Mouse (Mus musculus): ENCODE data around the gene Arhgap21.

Gene Arhgap21

DNA sequence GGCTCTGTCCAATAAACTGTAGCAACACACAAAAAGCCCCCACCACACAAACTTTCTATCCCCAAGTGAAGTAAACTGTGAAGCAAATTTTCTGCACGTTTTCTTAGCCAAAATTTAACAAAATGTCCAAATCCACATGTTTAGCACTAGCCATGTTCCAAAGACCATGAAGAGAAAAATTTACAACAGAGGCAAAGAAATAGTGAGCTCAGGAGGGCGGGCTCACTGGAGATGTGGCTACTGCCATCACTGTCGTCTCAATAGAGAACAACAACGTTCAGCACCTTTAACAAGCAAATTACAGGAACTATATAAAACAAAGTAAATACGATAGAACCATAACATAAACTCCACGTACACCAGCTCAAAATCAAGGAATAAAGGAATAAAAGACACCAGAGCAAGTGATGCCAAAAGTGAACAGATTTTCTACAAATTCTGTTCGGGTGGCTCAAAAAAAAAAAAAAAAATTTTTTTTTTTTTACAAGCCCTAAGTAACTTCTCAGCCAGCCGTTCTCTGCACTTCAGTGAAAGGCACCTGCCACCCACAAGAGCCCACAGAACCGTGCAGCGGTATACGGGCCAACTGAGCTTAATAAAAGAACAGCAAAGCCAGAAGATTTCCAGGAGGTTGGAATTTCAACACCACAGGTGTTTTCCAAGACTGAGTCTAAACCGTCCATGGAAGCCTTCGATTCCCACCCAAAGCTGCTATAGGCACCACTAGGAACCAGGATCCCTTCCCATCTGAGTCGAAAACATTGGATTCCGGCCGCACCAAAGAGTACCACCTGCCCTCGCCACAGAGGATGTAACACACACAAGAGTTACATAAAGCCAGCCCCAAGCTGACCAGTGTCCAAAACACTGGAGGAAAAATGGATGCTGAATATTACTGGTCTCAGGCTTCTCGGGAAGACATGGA, 2.2 kb downstream of the Arhgap21 start:
- DNase-seq (ENCODE audit: low spot score in 2 of 2), result no peak

DNA sequence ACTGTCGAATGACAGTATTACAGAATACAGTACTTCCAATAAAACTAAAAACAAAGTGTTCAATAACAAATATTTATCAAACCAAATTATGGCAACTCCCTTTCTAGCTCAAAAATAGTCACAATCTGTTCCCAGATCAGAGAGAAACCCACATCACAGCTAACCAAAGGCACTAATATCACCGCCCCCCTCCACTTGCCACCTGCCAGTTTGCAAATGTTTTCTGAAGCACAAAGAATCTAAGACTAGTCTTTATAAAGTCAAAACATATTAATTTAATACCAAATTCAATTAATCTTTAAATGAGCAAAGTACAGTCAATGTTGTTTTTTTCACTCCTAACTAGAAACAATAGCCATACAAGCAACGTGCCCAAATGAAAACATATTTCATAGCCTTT, 3.3 kb downstream of the Arhgap21 start:
- DNase-seq (ENCODE audit: low spot score in 2 of 2), result no peak

DNA sequence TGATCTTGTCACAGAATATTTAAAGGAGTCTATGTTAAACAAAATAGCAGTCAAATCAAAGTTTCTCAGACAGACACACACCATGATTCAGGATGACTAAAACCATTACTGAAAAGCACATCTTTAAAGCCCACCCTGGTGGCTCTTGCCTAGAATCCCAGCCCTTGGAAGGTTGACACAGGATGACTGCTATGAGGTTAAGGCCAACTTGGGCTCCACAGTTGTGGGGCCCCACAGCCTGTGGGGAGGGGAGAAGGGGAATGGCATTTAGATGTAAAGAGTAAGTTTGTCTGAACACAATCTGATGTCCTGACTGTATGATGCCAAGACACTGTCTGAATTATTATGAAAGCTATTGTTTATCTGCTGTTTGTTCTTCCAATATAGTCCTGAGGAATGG, 4.2 kb downstream of the Arhgap21 start:
- DNase-seq (ENCODE audit: low spot score in 2 of 2), result no peak

DNA sequence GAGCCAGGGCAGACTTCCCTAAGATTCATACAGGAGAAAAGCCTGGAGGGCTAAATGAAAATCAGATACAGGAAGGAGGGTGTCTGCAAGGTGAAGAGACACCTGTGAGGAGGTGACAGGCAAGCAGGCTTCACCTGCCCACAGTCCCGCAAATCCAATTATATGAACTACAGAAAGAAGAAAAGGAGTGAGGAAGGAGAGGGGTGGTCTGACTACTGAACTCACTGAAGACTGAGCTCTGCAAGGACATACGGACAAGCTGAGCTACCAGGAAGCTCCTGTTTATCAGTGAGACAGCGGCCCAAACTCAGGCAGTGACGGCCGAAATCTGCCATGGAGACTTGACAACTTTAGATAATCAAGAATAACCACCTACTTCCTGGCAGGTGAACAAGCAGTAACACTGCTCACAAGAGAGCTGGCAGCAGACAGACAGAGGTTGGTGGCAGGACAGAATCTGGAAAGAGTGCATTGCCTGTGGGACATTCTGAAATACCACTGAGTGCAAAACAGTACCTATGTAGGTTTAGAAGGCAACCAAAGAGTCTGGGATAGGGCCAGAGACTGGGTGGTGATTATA, 5.4 kb downstream of the Arhgap21 start:
- no peak for DNase-seq (ENCODE audit: low spot score in 2 of 2)

DNA sequence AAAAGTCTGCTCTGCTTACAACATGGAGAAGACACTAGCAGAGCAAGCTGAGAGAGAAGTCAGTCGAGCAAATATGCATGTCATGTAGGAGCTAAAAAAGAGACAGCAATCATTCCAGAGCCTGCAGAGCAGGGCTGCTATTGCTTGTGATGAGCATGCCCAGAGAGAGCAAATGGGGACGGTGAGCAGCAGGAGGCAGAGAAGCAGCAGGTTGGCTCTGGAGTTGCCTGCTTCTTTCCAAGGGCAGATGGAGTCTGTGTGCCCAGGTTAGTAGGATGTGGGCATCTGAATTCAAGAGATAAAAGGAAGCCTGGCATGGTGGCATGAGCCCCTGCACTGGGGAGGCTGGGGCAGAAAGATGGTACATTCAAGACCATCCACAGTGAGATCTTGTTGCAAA, 6.4 kb downstream of the Arhgap21 start:
- DNase-seq (ENCODE audit: low spot score in 2 of 2), result no peak

DNA sequence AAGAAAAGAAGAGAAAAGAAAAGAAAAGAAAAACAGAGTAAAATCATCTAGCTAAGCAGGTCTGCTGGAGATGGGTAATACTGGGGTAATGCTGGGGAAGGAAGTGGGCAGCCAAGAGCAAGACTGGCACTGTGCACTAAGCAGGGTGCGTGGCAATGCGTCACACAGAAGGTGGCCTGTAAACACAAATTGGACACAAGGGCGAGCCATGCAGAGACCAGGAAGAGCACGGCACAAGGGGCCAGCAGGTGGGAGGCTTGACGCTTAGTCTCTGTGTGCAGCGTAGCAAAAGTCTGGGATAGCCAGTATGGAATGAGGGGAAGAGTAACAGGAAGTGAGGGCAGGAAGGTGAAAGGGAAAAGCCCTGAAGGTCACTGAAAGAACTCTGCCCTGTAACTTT, 6.9 kb downstream of the Arhgap21 start:
- peak in 1 of 2 experiments; percentile 15 for DNase-seq (ENCODE audit: low spot score in 2 of 2)

DNA sequence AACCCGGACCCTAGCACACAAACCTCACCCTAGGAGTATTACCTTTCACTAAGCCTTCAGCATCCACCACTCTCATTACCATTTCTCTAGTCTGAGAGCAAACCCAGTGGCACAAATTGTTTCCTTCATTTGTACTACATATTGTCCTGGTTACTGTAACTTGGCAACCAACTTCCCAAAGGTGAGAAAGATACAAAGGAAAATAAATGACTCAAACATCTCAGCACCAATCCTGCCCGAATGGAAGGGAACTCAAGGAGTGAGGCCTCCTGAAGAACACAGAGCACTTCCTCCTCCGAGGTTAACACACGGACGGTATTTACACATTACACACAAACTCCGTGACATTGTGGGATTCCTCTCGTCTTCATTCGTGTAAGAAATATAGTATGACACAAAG, 7.4 kb downstream of the Arhgap21 start:
- DNase-seq (ENCODE audit: low spot score in 2 of 2), result no peak

DNA sequence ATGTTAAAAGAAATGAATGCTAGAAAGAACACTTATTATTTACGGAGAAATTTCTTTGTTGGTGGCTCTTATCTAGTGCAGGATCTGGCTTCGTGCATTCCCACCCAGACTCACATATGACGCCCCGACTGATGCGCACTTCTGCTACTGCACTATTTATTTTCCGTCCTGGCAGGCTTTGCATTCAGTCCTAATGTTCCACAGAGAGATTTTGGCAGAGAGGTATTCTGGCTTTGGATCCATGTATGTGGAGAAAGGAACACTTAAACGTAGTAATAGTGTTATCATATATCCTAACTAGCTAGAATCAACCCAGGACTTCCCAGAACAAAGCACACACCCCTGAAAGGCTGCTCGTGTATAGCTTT, 8.0 kb downstream of the Arhgap21 start:
- no peak for DNase-seq (ENCODE audit: low spot score in 2 of 2)

DNA sequence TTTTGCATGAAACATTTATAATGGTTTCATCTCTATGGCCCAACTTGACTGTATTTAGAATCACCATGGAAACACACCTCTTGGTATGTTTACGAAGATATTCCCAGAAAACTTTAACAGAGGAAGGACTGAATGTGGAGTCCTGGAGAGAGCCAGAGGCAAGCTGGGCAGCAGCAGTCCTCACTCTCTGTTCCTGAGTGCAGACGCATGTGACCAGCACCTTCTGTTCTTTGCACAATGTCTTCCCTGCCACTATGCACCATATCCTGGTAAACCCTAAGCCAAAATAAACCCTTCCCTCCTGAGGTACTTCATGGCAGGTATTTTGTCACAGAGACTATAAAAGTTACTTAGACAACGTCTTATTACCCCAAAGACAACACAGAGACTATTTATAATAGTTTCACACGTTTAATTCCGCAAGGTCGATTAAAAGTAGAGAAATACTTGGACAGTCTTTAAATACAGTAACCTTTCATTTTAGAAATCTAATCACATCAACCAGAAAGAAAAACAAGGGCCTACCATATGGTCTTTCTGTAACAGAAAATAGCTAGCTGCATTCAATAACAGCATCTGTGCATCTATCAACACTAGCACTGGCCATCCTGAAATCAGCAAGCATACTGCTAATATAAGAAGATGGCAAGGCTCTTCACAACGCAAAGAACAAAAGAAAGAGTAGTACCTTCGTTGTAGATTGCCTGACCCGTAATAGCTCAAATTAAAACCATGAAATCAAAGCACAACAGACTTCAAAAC, 8.6 kb downstream of the Arhgap21 start:
- DNase-seq (ENCODE audit: low spot score in 2 of 2), result no peak

DNA sequence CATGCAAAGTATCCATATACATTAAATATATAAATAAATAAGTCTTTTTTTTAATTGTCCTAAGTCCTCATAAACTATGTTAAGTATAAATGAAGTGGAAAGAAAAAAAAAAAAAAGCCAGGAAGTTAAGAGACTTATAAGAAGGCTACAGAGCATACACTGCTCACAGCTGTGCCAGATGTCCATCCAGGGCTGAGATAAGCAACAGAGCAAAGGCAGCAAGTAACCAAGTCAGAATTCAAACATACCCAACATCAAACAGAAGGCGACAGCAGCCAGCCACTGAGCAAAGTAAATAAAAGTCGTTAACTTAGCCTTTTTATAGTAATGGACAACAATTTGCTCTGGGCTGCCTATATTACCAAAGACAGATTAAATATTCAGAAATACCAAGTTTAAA, 9.6 kb downstream of the Arhgap21 start:
- DNase-seq (ENCODE audit: low spot score in 2 of 2), result no peak

DNA sequence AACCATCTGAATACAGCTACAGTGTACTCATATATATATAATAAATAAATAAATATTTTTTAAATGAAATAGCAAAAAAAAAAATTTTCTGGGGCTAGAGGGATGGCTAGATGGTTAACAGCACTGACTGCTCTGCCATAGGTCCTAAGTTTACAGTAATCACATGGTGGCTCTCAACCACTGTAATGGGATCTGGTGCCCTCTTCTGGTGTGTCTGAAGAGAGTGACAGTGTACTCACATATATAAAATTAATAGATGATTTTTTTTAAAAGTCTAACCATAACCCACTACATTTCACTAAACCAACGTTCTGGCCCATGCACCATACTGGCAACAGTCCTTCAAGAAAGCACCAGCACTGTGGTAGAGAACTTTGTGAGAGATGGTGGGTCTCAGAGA, 10.7 kb downstream of the Arhgap21 start:
- DNase-seq (ENCODE audit: low spot score in 2 of 2), result no peak

DNA sequence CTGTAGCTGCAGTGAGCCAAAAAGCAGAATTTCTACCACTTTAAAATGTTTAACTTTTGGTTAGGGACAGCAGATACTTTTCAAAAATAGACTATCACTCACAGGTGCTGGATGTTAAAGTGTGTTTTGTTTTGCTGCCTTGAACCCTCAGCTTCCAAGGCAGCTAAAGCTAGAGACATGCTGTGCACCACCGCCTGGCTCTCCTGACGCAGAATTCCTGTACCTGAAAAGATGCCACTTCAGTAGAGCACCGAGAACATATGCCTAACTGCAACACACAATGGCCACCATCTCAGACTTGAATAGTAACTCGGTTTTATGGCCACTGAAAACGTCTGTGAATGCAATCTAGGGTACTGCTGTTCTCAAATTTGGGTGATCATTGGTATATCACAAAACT, 12.0 kb downstream of the Arhgap21 start:
- no peak for DNase-seq (ENCODE audit: low spot score in 2 of 2)

DNA sequence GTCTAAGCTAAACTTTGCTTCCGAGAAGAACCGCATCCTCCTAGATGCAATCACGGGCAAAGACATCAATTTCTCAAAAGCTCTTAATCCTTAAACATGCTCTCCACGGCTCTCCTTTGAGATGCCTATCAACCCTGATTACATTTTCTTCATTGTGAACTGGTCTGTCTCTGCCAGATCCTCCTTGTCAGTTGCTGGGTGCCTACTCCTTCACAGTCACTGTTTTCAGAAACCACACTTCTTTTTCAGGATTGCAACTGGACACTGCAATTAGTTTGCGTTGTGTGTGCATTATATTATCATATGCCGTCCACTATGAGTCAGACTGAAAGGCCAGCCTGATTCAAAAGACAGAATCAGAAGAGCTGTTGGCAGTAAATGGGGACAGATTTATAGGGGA, 12.7 kb downstream of the Arhgap21 start:
- DNase-seq (ENCODE audit: low spot score in 2 of 2), result no peak

DNA sequence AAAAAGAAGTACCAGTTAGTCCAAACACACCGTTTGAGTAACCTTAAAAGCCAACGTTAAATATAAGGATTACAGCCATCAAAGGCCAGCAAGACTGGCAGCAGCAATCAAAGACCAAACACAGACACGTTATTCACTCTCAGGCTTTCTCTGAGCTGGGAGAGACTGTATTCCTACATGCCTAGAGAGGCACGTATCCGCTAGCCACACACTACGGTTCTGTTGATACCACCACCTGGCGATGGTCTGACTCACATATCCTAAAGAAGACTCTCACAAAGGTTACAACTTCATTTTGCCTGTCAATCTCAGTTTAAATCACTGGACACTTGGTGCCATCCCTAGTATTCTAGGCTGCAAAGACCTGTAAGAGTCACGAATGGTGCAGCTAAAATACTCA, 13.3 kb downstream of the Arhgap21 start:
- DNase-seq (ENCODE audit: low spot score in 2 of 2), result no peak

DNA sequence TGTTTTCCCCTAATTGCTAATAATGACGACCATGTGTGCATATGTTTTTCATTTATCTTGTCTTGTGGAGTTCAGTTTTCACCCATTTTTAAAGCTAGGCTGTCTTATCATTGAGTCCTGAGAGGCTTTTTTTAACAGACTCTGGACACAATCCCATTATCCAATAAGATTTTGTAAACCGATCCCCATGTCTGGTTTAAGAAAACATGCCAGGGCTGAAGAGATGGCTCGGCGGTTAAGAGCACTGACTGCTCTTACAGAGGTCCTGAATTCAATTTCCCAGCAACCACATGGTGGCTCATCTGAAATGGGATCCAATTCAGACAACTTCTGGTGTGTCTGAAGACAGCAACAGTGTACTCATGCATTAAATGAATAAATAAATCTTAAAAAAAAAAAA, 16.0 kb downstream of the Arhgap21 start:
- no peak for DNase-seq (ENCODE audit: low spot score in 2 of 2)

DNA sequence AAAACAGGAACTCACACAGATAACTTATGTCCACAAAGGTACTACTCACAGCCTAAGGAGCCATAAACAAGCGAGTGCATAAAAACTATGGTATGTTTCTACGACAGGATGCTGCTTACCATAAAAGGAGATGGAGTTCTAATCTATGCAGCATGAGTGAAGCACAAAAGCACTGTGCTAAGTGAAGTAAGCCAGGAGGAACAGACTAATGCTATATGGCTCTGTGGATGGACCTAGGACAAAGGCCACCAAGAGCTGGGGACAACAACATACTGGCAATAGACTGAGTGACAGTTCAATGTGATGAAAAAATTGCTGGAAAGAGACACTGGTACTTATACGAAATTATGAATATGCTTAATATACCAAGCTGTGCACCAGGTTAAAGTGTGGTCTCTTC, 19.5 kb downstream of the Arhgap21 start:
- no peak for DNase-seq (ENCODE audit: low spot score in 2 of 2)

DNA sequence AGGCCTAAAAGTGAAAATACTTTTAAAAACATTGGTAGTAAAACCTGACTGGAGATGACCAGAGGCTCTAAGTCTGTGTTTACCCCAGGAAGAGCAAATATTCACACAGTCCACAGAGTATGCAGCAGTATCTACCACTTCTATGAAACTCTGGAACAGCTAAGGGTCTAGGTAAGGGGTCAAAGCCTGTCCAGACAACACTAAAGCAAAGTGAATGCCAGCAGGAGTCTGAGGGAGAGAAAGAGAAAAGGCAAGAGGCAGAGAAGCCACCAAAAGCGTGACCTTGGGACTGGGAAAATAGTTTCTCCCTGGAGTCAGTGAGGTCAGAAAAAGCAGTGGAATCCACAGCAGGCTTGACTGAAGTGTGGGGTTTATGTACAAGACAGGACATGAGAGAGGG, 21.6 kb downstream of the Arhgap21 start:
- DNase-seq (ENCODE audit: low spot score in 2 of 2), result no peak

DNA sequence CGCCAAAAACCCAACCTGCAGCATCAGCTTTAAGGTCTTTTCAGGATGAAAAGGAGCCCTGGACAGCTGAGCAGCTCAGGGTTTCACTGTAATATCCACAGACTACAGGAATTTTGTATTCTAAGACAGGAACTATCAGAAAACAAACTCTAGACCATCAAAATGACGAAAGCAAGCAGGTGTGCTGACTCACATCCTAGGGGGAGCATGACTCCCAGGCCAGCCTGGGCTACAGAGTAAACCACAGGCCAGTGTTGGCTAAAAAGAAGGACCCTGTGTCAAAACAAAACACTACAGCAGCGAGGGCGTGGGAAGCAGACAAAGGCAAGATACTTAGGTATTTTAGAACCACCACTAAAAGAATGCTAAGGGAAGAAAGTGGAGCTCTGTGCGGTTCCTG, 23.1 kb downstream of the Arhgap21 start:
- DNase-seq (ENCODE audit: low spot score in 2 of 2), result no peak

DNA sequence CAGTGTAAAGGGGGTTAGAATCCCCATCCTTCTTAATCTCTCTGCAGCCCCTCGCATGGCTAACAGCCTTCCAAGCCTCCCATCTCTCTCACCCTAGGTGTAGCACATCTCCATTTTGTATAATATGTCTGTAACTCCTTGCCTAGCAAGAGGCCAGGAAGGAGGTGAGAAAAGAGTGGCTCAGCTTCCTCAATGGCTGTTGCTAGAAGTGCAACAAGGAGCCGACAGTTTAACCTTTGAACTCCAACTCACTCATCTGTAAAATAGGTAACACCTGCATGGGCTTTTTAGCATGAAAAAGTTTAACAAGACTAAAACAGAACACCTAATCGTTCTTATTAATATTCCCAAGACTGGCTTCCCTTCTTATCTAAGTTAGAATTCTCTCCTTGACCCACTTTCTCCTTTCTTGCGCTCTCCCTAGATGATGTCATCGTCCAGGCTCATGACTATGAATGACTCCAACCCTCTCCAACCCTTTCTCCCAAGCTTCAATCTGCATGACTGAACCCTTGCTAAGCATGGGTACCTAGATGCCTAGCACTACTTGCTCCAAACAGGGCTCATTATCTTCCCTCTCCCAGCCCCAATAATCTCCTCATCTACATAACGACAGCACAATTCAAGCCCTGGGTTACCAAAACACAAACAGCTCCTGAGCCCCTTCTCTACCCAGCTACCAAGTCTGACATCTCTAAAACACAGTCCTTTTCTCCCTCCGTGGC, 24.8 kb downstream of the Arhgap21 start:
- no peak for DNase-seq (ENCODE audit: low spot score in 2 of 2)

DNA sequence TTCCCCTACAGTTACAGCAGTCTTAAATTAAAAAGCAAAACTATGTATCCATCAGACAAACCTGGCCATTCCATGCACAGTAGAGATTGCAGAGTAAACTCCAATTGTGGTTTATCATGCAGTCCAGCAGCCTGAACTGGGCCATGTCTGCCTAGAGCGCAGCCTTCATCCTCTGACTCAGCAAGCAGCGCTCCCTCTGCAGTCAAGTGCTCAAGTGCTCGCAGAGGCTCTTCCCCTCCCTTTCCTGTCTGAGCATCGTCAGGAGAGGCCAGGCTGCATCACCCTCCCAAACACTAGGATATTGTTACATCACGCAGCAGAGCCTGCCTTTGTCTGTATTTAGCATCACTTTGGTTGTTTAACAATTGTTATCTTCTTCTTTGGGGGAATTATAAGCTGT, 25.5 kb downstream of the Arhgap21 start:
- no peak for DNase-seq (ENCODE audit: low spot score in 2 of 2)

DNA sequence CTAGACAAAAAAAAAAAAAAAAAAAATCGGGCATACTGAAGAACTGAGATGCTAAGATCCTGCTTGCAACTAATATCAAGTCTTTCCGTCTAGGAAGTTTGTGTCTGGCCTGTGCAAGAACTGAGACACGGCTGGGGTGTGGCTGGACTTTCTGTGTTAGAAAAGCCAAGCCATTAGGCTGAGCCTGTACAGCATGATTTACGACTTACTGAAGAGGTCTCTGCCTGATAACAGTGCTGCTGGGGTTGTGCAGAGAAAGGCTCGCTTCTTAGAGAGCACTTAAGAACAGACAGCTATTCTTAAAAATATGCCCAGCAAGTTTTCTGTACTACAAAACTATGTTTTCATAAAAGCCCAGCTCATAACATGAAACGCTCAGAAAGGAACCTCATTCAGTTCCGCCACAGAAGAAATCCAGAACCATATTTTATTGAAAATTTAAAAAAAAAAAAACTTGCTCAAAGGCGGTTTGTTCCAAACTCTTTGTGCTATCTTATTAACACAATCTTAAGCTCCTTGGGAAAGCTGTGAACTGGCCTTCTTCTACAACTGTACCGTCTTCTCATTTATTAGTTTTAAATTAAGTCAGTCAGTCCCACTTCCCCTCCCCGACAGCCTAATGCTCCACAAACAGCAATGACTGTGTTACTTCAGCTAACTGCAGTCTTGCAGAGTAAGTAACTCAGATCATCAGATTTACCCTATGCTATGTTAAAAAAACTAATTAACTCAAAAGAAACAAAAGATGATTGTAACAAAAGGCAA, 26.1 kb downstream of the Arhgap21 start:
- DNase-seq (ENCODE audit: low spot score in 2 of 2), result no peak
